Mouse (Mus musculus): ENCODE data around the gene Tubb4b. TPM values are rescaled to one million over a fixed set of nuclear protein-coding genes. Genes with fewer than 3 reads are reported as not detected.

The Tubb4b gene
- polyA plus RNA-seq, 2 experiments: 561 to 676 TPM

- peaks cover 20% of the 10 kb centered on the region for H3K27me3 ChIP-seq (ENCODE audit: control insufficient read depth, insufficient read depth, low read length)
- peak overlapping the region; percentile 19 to 50 for H3K4me3 ChIP-seq (ENCODE audit: insufficient read depth in 1 of 2, low read depth in 2 of 2, low read length in 2 of 2)
- H3K4me2 ChIP-seq (ENCODE audit: low read depth): peak overlapping the region; percentile 74
- peak overlapping the region; percentile 31 for H3K9ac ChIP-seq (replicated peaks)
- no peaks in the 10 kb centered on the region for H3K36me3 ChIP-seq (replicated peaks; ENCODE audit: control insufficient read depth, insufficient read depth, low read depth)
- DNase-seq (ENCODE audit: low read depth in 3 of 3, low spot score in 3 of 3): no peak
- H3K4me1 ChIP-seq (replicated peaks; ENCODE audit: control insufficient read depth in 2 of 2, insufficient read depth in 2 of 2, low read length in 1 of 2): peaks cover 0 to 9% of the 10 kb centered on the region in 2 experiments; a peak in 3 of 4 replicates
- 2% methylated on average over 64 of the region's 64 CpGs for WGBS (ENCODE audit: insufficient replicate concordance)
- peak; percentile 16; the same call in 1 of the 2 replicates for ATAC-seq (ENCODE audit: insufficient read depth)
- no peaks in the 10 kb centered on the region for H3K9me3 ChIP-seq (ENCODE audit: control insufficient read depth, low read length)
- no peak overlapping the region for H3K27ac ChIP-seq
- TF ChIP-seq CTCF (IDR thresholded peaks at IDR 0.05; ENCODE audit: low read depth) (peak; percentile 67), EP300 (IDR thresholded peaks at IDR 0.05; ENCODE audit: low read depth) (no peak)
These were observed 38.6 kb downstream of the Tubb4b start for GRCm38 (mm10) chr2:25185625-25186574.

- 76% methylated on average over 7 of the region's 7 CpGs for WGBS (ENCODE audit: insufficient replicate concordance)
- H3K9ac ChIP-seq (replicated peaks): no peak overlapping the region
- TF ChIP-seq EP300 (IDR thresholded peaks at IDR 0.05; ENCODE audit: low read depth): no peak
- TF ChIP-seq CTCF (IDR thresholded peaks at IDR 0.05; ENCODE audit: low read depth): no peak
- ATAC-seq (ENCODE audit: insufficient read depth): no peak
- no peaks in the 10 kb centered on the region for H3K9me3 ChIP-seq (ENCODE audit: control insufficient read depth, low read length)
- peaks cover 24% of the 10 kb centered on the region for H3K27me3 ChIP-seq (ENCODE audit: control insufficient read depth, insufficient read depth, low read length)
- no peak overlapping the region for H3K27ac ChIP-seq
- DNase-seq (ENCODE audit: low read depth in 3 of 3, low spot score in 3 of 3): no peak
- no peak overlapping the region for H3K4me3 ChIP-seq (ENCODE audit: insufficient read depth in 1 of 2, low read depth in 2 of 2, low read length in 2 of 2)
- no peaks in the 10 kb centered on the region for H3K36me3 ChIP-seq (replicated peaks; ENCODE audit: control insufficient read depth, insufficient read depth, low read depth)
- H3K4me1 ChIP-seq (replicated peaks; ENCODE audit: control insufficient read depth in 2 of 2, insufficient read depth in 2 of 2, low read length in 1 of 2): peaks cover 0 to 9% of the 10 kb centered on the region in 2 experiments; a peak in 3 of 4 replicates
- H3K4me2 ChIP-seq (ENCODE audit: low read depth): no peak overlapping the region
These were observed 40.0 kb downstream of the Tubb4b start for GRCm38 (mm10) chr2:25184496-25184895.

- DNase-seq (ENCODE audit: low read depth in 3 of 3, low spot score in 3 of 3) (no peak), ATAC-seq (ENCODE audit: insufficient read depth) (no peak)
- TF ChIP-seq CTCF (IDR thresholded peaks at IDR 0.05; ENCODE audit: low read depth) (no peak), EP300 (IDR thresholded peaks at IDR 0.05; ENCODE audit: low read depth) (no peak)
- Histone ChIP-seq H3K36me3 (replicated peaks; ENCODE audit: control insufficient read depth, insufficient read depth, low read depth) (no peaks in the 10 kb centered on the region), H3K9me3 (ENCODE audit: control insufficient read depth, low read length) (no peaks in the 10 kb centered on the region), H3K27ac (no peak overlapping the region), H3K4me1 (replicated peaks; ENCODE audit: control insufficient read depth in 2 of 2, insufficient read depth in 2 of 2, low read length in 1 of 2) (peaks cover 0 to 11% of the 10 kb centered on the region in 2 experiments; a peak in 3 of 4 replicates), H3K9ac (replicated peaks) (no peak overlapping the region), H3K27me3 (ENCODE audit: control insufficient read depth, insufficient read depth, low read length) (peaks cover 24% of the 10 kb centered on the region), H3K4me2 (ENCODE audit: low read depth) (no peak overlapping the region), H3K4me3 (ENCODE audit: insufficient read depth in 1 of 2, low read depth in 2 of 2, low read length in 2 of 2) (no peak overlapping the region)
- WGBS (ENCODE audit: insufficient replicate concordance): 64% methylated on average over 2 of the region's 2 CpGs
These were observed 41.2 kb downstream of the Tubb4b start for GRCm38 (mm10) chr2:25183336-25183735.

DNA sequence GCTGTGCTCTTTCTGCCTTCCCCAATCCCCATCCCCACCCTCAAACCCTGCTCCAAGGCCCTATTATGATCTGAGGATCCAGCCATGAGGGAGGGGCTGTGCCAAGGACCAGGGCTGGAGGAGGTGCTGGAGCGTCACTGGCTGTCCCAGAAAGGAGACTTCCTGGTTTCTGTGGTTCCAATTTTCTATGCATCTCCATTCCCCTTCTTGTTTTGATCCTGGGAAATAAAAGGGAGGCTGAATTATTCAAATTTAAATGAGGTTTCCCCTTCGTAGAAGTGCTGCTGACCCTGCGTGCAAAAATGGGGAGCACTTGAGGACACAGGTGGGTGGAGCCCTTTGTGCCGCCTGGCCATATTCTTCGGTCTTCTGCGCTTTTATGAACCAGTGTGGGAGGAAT is 41.8 kb downstream of the Tubb4b start:
- Histone ChIP-seq H3K27me3 (ENCODE audit: control insufficient read depth, insufficient read depth, low read length) (peaks cover 24% of the 10 kb centered on the region), H3K27ac (no peak overlapping the region), H3K4me3 (ENCODE audit: insufficient read depth in 1 of 2, low read depth in 2 of 2, low read length in 2 of 2) (peak overlapping the region in 1 of 2 experiments; percentile 68; a peak in 2 of 4 replicates), H3K4me2 (ENCODE audit: low read depth) (peak overlapping the region; percentile 90), H3K9ac (replicated peaks) (no peak overlapping the region), H3K36me3 (replicated peaks; ENCODE audit: control insufficient read depth, insufficient read depth, low read depth) (no peaks in the 10 kb centered on the region), H3K4me1 (replicated peaks; ENCODE audit: control insufficient read depth in 2 of 2, insufficient read depth in 2 of 2, low read length in 1 of 2) (peaks cover 0 to 15% of the 10 kb centered on the region in 2 experiments; a peak in 3 of 4 replicates), H3K9me3 (ENCODE audit: control insufficient read depth, low read length) (no peaks in the 10 kb centered on the region)
- TF ChIP-seq CTCF (IDR thresholded peaks at IDR 0.05; ENCODE audit: low read depth) (no peak), EP300 (IDR thresholded peaks at IDR 0.05; ENCODE audit: low read depth) (no peak)
- 25% methylated on average over 6 of the region's 6 CpGs for WGBS (ENCODE audit: insufficient replicate concordance)
- DNase-seq (ENCODE audit: low read depth in 3 of 3, low spot score in 3 of 3) (no peak), ATAC-seq (ENCODE audit: insufficient read depth) (no peak)

DNA sequence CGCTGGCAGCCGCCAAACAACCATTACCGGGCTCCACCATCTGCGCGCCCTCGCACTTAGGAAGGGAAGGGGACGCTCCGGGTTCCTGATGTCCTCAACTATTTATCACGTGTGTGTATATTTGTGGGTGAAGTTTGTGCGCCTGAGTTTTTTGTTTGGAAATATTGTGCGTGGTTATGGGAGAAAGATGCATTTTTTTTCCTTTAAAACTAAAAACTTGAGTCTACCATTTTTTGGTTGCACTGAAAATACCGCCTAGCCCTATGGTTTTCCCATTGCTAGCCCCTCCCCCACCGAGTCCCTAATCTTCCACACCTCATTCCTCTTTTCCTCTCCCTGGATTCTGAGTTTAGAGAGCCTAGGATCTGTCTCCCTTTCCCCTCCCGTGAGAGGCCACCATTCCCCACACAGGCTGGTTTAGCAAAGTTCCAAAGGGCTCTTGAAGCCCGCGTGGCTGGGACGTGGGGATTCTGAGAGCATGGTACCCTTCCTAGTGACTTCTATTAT is 42.6 kb downstream of the Tubb4b start:
- no peak overlapping the region for H3K27ac ChIP-seq
- peaks cover 0 to 15% of the 10 kb centered on the region in 2 experiments; a peak in 3 of 4 replicates for H3K4me1 ChIP-seq (replicated peaks; ENCODE audit: control insufficient read depth in 2 of 2, insufficient read depth in 2 of 2, low read length in 1 of 2)
- H3K4me3 ChIP-seq (ENCODE audit: insufficient read depth in 1 of 2, low read depth in 2 of 2, low read length in 2 of 2): peak overlapping the region; percentile 55 to 68
- H3K4me2 ChIP-seq (ENCODE audit: low read depth): peak overlapping the region; percentile 90
- no peak for TF ChIP-seq EP300 (IDR thresholded peaks at IDR 0.05; ENCODE audit: low read depth)
- H3K9ac ChIP-seq (replicated peaks): peak overlapping the region; percentile 72
- DNase-seq (ENCODE audit: low read depth in 3 of 3, low spot score in 3 of 3) (no peak), ATAC-seq (ENCODE audit: insufficient read depth) (no peak)
- H3K27me3 ChIP-seq (ENCODE audit: control insufficient read depth, insufficient read depth, low read length): peaks cover 24% of the 10 kb centered on the region
- H3K9me3 ChIP-seq (ENCODE audit: control insufficient read depth, low read length): no peaks in the 10 kb centered on the region
- H3K36me3 ChIP-seq (replicated peaks; ENCODE audit: control insufficient read depth, insufficient read depth, low read depth): no peaks in the 10 kb centered on the region
- WGBS (ENCODE audit: insufficient replicate concordance): 3% methylated on average over 17 of the region's 17 CpGs
